Mouse (Mus musculus): ENCODE results near the gene Hgfac. TPM values are rescaled to one million over a fixed set of nuclear protein-coding genes. Genes with fewer than 3 reads are reported as not detected.

The Hgfac gene
- polyA plus RNA-seq, 1 experiment = 75.0 TPM

DNA sequence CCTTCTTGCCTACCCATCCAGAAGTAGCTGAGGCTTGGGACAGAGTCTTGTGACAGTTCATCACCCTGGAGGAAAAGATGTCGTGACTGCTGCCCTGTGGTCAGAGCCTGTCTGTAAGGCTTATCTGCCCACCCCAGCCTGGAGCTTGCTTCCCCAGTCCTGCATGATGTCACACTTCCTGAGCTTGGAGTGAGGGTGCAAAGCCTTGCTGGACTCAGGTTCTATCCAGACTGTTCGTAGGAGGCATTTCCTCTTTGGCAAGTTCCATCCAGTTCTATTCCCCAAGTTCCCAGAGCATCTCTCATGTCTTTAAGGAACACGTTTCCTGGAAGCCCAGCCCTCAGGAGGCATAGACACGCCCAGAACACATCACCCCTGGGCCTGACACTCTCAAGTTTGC, 5.5 kb upstream of the Hgfac start:
- H3K4me3 ChIP-seq (ENCODE audit: low read depth, low read length) = no peak overlapping the region
- H3K4me1 ChIP-seq (ENCODE audit: control insufficient read depth, insufficient read depth, insufficient read length, low read length) = peaks cover 17% of the 10 kb centered on the region
- H3K36me3 ChIP-seq (ENCODE audit: control insufficient read depth, insufficient read depth, low read length) = no peaks in the 10 kb centered on the region
- H3K27me3 ChIP-seq (ENCODE audit: control insufficient read depth, insufficient read depth, low read length) = no peaks in the 10 kb centered on the region
- no peak overlapping the region for H3K27ac ChIP-seq (ENCODE audit: insufficient read depth, low read depth, low read length)
- TF ChIP-seq POLR2A (IDR thresholded peaks at IDR 0.05; ENCODE audit: low read depth, low read length) = no peak
- no peak for TF ChIP-seq CTCF (IDR thresholded peaks at IDR 0.05; ENCODE audit: extremely low read depth, insufficient read length, insufficient replicate concordance, low read depth, low read length)
- 60% methylated on average over 4 of the region's 4 CpGs for WGBS

DNA sequence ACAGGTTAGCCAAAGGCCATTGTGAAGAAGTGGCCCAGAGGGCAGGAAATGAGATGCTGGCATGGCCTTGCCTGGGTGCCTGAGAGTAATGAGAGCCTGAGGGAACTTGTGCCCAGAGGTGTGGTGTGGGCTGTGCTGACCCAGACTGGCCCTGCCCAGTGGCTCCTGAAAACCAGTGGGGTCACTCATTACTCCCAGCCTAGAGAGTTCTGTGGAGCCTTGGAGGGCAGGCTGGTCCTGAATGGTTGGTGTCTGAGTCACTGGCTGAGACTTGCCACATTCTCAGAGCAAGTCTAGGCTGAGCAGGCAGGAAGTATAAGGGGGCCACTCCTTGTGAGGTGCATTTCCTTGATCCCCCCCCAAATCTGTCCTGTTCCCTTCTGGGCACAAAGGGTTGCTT, 3.9 kb upstream of the Hgfac start:
- Histone ChIP-seq H3K27ac (ENCODE audit: insufficient read depth, low read depth, low read length) (no peak overlapping the region), H3K4me3 (ENCODE audit: low read depth, low read length) (no peak overlapping the region), H3K36me3 (ENCODE audit: control insufficient read depth, insufficient read depth, low read length) (no peaks in the 10 kb centered on the region), H3K27me3 (ENCODE audit: control insufficient read depth, insufficient read depth, low read length) (no peaks in the 10 kb centered on the region), H3K4me1 (ENCODE audit: control insufficient read depth, insufficient read depth, insufficient read length, low read length) (peaks cover 27% of the 10 kb centered on the region)
- TF ChIP-seq POLR2A (IDR thresholded peaks at IDR 0.05; ENCODE audit: low read depth, low read length) (no peak), CTCF (IDR thresholded peaks at IDR 0.05; ENCODE audit: extremely low read depth, insufficient read length, insufficient replicate concordance, low read depth, low read length) (no peak)

DNA sequence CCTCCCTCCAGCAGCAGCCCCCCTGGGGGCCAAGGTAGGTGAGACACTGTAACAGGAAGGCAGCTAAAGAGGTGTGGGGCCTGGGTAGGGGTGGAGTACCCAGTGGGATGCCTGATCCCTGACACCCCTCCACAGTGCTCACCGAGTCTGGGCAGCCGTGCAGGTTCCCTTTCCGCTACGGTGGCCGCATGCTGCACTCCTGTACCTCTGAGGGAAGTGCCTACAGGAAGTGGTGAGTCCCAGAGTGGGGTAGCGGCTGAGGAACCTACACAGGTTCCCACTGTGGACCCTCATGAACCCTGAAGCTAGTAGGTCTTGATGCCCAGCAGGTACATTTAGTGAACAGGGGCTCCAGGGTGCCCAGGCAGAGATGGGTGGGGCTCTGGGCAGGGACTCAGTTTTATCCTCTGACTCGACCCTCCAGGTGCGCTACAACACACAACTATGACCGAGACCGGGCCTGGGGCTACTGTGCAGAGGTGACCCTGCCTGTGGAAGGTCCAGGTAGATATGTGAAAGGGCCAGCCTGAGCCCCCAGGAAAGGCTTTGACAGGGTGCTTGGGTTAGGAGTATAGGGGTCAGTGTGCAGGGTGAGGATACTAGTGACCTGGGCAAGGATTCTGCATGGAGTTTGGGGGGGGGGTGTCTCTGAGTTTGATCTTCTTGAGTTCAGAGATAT, 1.3 kb downstream of the Hgfac start:
- TF ChIP-seq POLR2A (IDR thresholded peaks at IDR 0.05; ENCODE audit: low read depth, low read length) (no peak), CTCF (IDR thresholded peaks at IDR 0.05; ENCODE audit: extremely low read depth, insufficient read length, insufficient replicate concordance, low read depth, low read length) (no peak)
- WGBS = 43% methylated on average over 10 of the region's 10 CpGs
- no peak overlapping the region for H3K27ac ChIP-seq (ENCODE audit: insufficient read depth, low read depth, low read length)
- no peaks in the 10 kb centered on the region for H3K36me3 ChIP-seq (ENCODE audit: control insufficient read depth, insufficient read depth, low read length)
- H3K27me3 ChIP-seq (ENCODE audit: control insufficient read depth, insufficient read depth, low read length) = no peaks in the 10 kb centered on the region
- peaks cover 26% of the 10 kb centered on the region for H3K4me1 ChIP-seq (ENCODE audit: control insufficient read depth, insufficient read depth, insufficient read length, low read length)
- H3K4me3 ChIP-seq (ENCODE audit: low read depth, low read length) = peak overlapping the region; percentile 9; the same call in 1 of the 2 replicates

DNA sequence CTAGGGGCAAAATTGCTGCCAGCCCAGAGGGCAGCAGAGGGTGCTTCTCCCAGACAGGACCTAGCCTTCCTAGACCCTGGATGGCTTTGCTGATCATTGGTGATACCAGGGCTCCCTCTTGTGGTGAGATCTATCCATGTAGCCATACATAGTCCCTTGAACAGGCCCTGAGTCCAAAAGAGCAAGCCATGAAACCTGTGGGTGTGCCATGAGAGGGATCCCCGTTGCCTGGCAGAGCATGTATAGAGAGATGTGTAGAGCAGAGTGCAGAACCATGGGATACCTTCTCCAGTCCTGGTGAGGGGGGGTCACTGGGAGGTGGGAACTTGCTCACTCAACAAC, 1.8 kb downstream of the Hgfac start:
- TF ChIP-seq CTCF (IDR thresholded peaks at IDR 0.05; ENCODE audit: extremely low read depth, insufficient read length, insufficient replicate concordance, low read depth, low read length) = peak; percentile 74; the same call in 1 of the 2 replicates
- TF ChIP-seq POLR2A (IDR thresholded peaks at IDR 0.05; ENCODE audit: low read depth, low read length) = no peak
- Histone ChIP-seq H3K36me3 (ENCODE audit: control insufficient read depth, insufficient read depth, low read length) (no peaks in the 10 kb centered on the region), H3K27me3 (ENCODE audit: control insufficient read depth, insufficient read depth, low read length) (no peaks in the 10 kb centered on the region), H3K4me1 (ENCODE audit: control insufficient read depth, insufficient read depth, insufficient read length, low read length) (peaks cover 26% of the 10 kb centered on the region), H3K27ac (ENCODE audit: insufficient read depth, low read depth, low read length) (no peak overlapping the region), H3K4me3 (ENCODE audit: low read depth, low read length) (no peak overlapping the region)
- WGBS = 0% methylated on average over 1 of the region's 1 CpGs

DNA sequence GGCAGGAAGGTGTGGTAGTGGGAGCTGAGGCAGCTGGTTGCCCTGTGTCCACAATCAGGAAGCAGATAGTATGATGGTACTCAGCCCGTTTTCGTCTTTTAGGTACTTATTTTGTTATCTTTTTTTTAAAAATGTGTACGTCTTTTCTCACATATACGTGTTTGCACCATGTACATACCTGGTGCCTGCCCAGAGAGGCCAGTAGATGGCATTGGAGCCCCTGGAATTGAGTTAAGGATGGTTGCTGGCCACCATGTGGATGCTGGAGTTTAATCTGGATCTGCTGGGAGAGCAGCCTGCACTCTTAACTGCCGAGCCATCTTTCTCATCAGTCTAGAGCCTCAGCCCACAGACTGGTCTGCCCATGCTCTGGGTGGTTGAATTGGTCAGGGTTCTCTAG, 9.2 kb downstream of the Hgfac start:
- WGBS = 69% methylated on average over 5 of the region's 5 CpGs
- Histone ChIP-seq H3K36me3 (ENCODE audit: control insufficient read depth, insufficient read depth, low read length) (no peaks in the 10 kb centered on the region), H3K27ac (ENCODE audit: insufficient read depth, low read depth, low read length) (no peak overlapping the region), H3K4me1 (ENCODE audit: control insufficient read depth, insufficient read depth, insufficient read length, low read length) (peaks cover 14% of the 10 kb centered on the region), H3K4me3 (ENCODE audit: low read depth, low read length) (no peak overlapping the region), H3K27me3 (ENCODE audit: control insufficient read depth, insufficient read depth, low read length) (no peaks in the 10 kb centered on the region)
- TF ChIP-seq CTCF (IDR thresholded peaks at IDR 0.05; ENCODE audit: extremely low read depth, insufficient read length, insufficient replicate concordance, low read depth, low read length) = no peak

DNA sequence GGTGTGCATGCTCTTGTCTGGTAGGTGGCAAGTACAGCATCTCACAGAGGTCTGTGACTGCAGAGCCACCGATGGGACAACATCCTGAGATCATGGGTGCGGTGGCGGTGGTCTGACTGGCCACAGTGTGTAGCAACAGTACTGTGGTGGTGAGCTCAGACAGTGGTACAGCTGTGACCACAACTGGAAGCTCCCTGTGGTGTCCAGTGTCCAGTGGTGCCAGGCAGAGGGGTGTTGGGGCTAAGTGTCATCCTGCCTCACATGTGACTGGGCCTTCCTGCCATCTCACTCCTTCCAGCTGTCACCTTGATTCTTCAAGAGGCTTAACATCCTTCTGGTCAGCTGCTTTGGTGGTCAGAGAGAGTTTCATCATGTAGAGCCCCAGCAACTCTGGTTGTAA, 13.3 kb downstream of the Hgfac start:
- no peak overlapping the region for H3K4me3 ChIP-seq (ENCODE audit: low read depth, low read length)
- no peaks in the 10 kb centered on the region for H3K36me3 ChIP-seq (ENCODE audit: control insufficient read depth, insufficient read depth, low read length)
- no peak overlapping the region for H3K27ac ChIP-seq (ENCODE audit: insufficient read depth, low read depth, low read length)
- 0 out of 2 replicates have a peak, but pooled peaks cover 3% of the 10 kb centered on the region for H3K27me3 ChIP-seq (ENCODE audit: control insufficient read depth, insufficient read depth, low read length)
- TF ChIP-seq POLR2A (IDR thresholded peaks at IDR 0.05; ENCODE audit: low read depth, low read length) (no peak), CTCF (IDR thresholded peaks at IDR 0.05; ENCODE audit: extremely low read depth, insufficient read length, insufficient replicate concordance, low read depth, low read length) (no peak)
- peaks cover 15% of the 10 kb centered on the region for H3K4me1 ChIP-seq (ENCODE audit: control insufficient read depth, insufficient read depth, insufficient read length, low read length)
- 81% methylated on average over 3 of the region's 3 CpGs for WGBS

DNA sequence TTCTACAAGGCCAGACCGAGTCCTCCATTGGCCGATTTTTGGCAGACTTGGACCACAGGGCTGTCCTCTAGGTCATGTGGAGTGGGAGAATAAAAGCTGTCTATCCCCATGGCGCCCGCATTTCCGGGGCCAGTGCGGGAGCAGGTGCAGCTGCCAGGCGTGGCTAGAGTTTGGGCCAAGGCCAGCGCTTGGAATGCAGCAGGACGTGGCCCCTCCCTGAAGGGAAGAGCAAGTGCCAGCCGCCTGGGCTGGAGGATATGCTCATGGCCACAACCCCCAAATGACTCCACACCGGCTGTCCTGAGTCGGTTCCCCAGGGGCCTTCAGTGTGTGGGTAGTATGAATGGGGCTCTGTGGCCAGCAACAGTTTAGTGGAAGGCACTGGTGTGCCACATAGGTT, 13.8 kb downstream of the Hgfac start:
- WGBS = 15% methylated on average over 12 of the region's 12 CpGs
- H3K4me1 ChIP-seq (ENCODE audit: control insufficient read depth, insufficient read depth, insufficient read length, low read length) = peaks cover 15% of the 10 kb centered on the region

More for the DNA sequence above, 13.8 kb downstream of the Hgfac start:
- H3K27me3 ChIP-seq (ENCODE audit: control insufficient read depth, insufficient read depth, low read length) = 0 out of 2 replicates have a peak, but pooled peaks cover 3% of the 10 kb centered on the region
- H3K27ac ChIP-seq (ENCODE audit: insufficient read depth, low read depth, low read length) = no peak overlapping the region
- TF ChIP-seq POLR2A (IDR thresholded peaks at IDR 0.05; ENCODE audit: low read depth, low read length) (no peak), CTCF (IDR thresholded peaks at IDR 0.05; ENCODE audit: extremely low read depth, insufficient read length, insufficient replicate concordance, low read depth, low read length) (no peak)
- H3K4me3 ChIP-seq (ENCODE audit: low read depth, low read length) = no peak overlapping the region
- H3K36me3 ChIP-seq (ENCODE audit: control insufficient read depth, insufficient read depth, low read length) = no peaks in the 10 kb centered on the region
